Mouse (Mus musculus) testis, postnatal 14 days (tissue): ENCODE results near the gene Rnf215.
A peak's percentile ranks its signal among the peaks of the same experiment; 100 is the strongest.
"Not testable (repeated sequence)": the region's sequence is repeated elsewhere in the genome, so short reads cannot be mapped to it uniquely, and the experiment has no call there.

Source experiments
- DNase-seq: peaks from one replicate; pipeline ENCODE4 v3.0.0; 2021; ENCODE audit warnings: low spot score

Gene Rnf215

DNA sequence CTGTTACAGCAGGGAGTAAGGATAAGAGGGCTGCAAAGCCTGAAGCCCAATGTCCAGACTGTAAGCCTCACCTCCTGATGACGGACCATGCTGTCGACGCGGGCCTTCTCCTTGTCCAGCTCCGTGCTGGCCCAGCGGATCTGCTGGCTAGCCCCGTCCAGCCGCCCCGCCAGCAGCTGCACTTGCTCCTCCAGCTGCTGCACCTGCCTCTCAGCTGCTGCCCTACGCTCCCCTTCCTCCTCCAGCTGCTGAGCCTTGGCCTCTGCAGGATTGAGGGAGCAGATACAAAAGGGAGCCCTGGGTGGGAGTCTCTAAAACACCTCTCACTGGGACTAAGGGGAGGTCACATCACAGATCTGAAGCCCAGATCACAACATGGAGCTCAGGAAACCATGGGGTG, 12.1 kb downstream of the Rnf215 start:
- DNase-seq = no peak

DNA sequence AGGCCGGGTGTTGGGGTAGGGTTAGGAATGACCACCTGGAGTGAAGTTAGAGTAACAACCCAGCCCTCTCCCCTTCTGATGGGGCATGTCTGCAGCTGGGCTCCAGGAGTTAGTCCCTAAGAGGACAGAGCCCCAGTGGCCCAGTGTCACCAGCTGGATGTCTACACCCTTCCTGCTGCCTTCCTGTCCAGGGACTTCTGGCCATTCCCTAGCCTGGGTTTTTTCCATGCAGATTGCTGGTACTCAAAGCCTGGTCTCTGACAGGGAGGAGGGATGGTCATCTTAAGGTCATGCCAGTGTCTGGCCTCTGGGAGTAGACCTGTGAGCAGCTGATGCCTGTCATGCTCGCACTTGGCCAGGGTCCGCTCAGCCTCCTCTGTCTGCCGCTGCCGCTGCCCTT, 13.1 kb downstream of the Rnf215 start:
- DNase-seq = no peak

DNA sequence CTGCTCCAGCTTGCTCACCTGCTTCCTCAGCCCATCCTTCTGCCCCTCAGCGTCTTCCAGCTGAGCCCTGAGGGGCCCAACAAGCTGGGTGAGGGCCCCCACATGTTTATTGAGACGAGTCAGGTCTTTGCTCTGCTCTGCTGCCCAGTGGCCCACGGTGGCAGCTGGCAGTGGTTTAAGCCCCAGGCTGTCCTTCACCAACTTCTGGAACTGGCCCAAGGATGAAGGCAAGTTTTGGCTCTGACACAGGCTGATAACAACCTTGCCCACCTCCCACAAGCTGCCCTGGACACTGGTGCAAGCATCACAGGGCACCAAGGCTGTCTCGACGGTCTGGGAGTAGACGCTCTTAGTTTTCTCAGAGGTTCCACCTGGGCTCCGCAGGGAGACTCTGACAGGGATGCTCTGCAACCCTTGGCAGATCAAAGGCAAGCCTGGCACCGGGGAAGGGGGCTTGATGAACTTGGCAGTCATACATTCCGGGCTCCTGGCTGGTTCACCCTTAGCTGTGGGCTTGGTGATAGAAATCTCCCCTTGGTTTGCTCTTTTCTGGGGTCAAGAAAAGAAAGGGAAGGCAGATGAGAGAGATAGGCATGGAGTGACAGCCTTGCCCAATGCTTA, 13.6 kb downstream of the Rnf215 start:
- DNase-seq = no peak

DNA sequence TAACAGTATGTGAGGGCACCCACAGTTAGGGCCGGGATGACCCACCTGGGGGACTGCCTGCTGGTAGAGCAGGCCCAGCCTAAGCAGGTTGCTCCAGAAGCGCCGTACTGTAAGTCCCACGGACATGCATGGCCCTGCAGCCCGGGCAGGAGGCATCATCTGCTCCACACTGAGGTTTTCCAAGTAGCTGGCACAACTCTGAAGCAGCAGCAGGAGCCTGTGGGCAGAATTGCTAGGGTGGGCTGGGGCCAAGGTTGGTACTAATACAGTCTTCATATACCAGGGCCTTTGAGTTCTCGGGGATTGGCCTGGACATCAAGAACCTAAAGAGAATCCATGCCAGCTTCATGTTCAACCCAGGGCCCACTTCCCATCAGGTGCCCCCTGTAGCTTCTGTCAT, 14.9 kb downstream of the Rnf215 start:
- no peak for DNase-seq

DNA sequence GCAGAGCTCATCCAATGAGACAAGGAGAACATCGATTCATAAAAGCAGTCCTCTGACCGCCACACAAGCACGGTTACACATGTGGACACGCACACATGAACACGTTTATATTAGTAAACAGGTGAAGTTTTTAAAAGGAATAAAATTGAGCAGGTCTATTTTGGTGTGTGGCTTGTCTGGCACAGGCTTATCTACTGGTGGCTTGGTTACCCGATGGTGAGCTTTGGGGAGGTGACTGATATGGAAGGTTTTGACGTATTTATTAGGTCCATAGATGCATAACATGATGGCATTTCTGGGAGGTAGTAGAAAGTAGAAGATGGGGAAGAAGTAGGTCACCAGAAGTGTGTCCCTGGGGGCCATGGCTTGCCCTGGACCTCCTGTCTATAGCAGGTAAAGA, 18.7 kb downstream of the Rnf215 start:
- no peak for DNase-seq

DNA sequence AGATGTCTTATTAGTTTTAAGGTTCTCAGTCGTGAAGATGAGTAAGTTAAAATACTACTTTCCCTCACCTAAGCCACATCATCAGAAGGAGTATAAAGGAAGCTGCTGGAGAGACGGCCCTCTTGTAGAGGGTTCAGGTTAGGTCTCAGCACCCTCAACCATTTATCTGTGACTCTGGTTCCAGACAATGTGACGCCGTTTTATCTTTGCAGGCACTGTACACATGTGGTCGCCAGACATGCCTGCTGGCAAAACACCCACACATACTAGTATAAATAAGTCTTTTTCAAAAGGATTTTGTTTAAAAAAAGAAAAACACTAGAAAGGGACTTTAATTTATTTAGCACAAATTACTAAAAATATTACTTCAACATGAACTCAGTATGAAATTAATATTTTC, 20.6 kb downstream of the Rnf215 start:
- no peak for DNase-seq

DNA sequence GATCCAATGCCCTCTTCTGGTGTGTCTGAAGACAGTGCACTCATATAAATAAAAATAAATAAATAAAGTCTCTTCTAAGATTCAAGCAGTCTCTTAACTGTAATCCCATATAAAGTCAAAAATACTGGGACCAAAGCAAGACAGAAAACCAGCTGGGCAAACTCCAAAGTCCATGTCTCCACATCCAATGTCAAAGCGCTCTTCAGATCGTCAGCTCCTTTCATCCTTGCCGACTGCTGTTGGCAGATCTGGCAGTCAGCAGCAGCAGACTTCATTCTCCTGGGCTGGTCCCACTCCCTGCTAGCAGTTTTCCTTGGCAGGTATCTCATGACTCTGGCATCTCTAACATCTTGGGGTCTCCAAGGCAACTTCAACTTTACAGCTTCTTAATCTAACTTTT, 23.7 kb downstream of the Rnf215 start:
- no peak for DNase-seq

DNA sequence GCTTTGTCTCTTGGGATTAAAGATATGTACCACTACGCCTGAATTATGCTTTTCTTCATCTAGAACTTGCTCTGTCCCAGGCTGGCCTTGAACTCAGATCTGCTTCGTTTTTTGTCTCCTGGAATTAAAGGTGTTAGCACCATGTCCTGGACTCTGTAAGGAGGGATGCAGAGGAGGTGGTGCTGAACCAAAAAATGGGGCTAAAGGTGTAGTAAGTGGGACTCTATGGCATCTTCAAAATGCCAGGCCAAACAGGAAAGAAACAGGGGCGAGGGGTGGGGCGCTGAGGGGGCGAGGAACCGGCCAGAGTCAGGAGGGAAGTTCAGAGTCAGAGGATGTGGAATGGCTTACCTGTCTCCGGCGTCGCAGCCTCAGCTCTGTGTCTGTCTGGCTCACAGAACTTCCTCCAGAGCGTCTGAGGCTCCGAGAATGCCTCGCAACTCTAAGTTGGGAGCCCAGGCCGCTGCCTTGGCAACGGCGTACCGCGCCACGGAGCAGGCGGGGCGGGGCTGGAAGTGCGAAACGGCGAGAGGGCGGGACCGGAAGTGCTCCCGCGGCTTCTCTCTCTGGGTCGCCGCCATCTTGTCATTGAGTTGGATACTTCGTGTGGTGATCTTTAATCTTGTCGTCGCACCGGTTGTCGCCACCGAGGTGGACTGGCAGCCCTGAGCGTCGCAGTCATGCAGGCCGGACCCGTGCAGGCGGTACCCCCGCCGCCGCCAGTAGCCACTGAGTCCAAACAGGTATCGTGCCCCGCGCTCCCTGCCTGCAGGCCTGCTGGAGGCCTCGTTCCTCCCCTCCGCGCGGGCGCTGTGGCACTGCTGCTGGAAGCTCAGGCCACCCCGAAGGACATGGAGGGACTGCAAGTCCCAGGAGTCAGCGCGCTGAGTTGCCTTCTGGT, 25.1 kb downstream of the Rnf215 start, which contains the start of the genes Ccdc157 and Sf3a1:
Ccdc157 (minus strand) TSS at position 486 of the 901 bp plus-strand sequence.
Sf3a1 (plus strand) TSS at position 543 of the 901 bp plus-strand sequence.
- peak; percentile 94 for DNase-seq

DNA sequence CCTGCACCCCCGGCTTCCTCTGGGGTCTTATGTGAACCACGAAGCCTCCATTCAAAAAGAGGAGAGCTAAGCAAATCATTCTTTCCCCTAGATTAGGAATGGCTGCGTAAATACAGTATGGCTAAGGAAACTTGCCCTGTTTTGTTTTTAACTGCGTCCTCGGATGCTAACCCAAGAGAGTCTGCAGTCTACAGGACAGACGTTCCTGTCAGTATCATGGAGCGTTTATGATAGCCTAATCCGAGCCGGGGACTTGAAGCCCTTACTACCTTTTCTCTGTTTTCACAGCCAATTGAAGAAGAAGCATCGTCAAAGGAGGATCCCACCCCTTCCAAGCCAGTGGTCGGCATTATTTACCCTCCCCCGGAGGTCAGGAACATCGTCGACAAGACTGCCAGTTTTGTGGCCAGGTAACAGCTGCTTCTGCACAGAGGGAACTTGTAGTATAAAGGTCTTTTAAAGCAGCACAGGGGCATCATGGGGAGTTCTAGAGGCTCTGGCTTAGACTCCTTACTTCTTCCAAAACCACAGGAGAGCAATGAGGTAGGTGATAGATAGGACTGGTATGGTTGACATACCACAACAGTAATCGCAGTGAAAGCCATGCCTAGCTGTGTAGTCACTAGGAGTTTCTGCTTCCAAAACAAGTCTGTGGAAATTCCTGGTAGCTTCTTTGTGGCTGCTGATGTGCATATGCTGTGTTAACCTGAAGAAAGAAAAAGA, 25.9 kb downstream of the Rnf215 start:
- DNase-seq = no peak

DNA sequence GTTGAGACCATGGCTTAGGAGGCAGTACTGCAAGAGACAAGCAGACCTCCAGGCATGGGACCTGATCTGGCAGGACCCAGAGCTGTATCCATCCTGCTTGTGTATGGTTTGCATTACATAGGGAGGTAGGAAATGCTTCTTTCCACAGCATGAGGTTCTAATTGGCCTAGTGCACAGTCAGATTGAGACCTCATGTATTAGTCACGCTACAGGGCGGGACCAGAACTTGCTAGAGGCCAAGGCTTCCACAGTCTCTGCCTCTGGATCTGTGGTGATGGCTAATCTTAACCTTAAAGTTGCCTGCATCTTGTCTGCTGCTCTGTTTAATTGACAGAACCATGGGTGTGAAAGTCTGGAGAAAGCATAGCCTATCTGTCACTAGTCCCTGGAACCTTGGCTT, 29.7 kb downstream of the Rnf215 start:
- DNase-seq = no peak

DNA sequence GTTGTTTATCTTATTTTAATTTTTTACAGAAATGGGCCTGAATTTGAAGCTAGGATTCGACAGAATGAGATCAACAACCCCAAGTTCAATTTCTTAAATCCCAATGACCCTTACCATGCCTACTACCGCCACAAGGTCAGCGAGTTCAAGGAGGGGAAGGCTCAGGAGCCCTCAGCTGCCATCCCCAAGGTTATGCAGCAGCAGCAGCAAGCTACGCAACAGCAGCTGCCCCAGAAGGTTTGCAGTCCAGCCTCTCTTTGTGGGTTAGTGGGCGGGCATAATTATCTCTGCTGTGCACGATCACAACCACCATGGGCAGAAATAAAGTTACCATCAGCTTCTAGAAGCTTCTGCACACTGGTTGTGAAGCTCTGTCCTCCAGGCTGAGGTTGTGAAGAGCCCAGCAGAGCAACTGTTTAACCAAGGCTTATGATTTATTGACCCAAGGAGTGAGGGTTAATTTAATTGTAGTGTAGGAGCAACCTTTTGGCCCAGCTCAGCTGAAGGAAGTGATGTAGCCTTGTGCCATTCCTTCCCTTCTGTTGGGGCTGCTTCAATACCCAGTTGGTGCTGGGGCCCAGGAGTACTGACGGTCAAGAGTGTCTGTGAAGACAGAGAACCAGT, 31.6 kb downstream of the Rnf215 start:
- DNase-seq = no peak

DNA sequence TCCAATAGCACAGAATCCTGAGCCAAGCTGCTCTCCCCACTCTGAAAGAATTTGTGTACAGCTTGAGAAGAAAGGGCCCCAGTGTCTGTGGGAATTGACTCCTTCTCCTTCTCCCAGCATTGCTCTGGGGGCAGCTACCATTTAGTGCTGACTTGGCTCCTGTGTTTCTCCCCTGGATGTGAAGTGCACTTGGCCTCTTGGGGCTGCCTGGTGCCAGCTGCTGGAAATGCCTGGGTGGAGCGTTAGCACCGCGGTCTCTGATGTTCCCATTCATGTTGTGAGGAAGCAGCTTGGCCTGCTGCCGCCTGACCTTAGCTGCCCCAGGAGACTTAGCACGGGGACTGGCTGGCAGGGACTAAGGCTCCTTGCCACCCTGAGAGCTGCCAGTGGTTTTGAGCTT, 39.6 kb downstream of the Rnf215 start:
- DNase-seq = no peak

DNA sequence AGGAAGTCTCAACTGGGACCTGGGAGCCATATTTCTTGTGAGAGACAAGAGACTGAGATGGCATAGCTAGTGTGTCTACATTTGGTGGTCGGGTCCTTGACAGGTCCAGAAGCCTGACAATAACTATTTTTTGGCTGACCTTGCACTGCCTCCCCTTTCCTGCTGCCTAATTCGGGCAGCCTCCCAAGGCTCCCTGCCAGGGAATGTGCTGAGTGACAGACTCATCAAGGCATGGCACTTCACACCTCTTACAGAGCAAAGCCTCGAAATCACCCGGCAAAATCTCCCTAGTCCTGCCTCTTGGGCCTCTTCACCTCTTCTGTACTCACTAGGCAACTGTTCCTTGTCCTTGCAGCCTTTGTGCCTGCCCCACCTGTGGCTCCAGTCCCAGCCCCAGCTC, 42.7 kb downstream of the Rnf215 start:
- DNase-seq = no peak

DNA sequence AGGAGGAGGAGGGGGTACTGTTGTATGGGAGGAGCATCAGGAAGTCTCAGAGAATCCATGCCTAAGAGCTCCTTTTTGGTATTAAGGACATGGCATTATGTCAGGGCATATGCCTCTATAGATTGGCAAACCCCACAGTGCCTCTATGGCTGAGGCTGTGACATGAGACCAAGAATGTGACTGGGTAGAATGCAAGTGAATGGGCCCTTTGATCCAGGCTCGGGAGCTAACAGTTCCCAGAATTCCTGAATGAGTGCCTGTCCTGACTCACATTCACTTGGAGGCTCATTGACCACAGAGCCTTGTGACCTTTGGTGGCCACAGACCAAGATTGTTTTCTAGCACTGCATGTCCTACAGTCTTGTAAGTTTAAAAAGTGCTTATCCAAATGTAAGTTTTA, 47.1 kb downstream of the Rnf215 start:
- DNase-seq = no peak

DNA sequence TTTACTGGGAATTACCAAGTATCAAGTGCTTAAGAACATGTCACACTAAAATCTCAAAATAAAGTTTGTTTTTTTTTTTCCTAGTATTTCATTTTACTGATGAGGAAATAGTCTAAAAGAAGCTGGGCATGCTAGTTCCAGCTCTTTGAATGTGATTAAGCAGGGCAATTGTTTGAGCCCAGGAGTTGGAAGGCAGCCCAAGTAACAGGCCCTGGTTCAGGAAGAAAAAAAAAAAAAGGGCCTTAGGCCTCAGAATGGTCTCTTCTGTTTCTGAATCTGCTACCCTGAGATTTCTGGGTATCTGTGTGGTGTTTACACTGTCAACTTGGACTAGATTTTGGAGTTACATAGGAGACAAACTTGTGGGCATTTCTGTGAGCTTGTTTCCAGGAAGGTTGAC, 48.5 kb downstream of the Rnf215 start:
- DNase-seq = no peak

DNA sequence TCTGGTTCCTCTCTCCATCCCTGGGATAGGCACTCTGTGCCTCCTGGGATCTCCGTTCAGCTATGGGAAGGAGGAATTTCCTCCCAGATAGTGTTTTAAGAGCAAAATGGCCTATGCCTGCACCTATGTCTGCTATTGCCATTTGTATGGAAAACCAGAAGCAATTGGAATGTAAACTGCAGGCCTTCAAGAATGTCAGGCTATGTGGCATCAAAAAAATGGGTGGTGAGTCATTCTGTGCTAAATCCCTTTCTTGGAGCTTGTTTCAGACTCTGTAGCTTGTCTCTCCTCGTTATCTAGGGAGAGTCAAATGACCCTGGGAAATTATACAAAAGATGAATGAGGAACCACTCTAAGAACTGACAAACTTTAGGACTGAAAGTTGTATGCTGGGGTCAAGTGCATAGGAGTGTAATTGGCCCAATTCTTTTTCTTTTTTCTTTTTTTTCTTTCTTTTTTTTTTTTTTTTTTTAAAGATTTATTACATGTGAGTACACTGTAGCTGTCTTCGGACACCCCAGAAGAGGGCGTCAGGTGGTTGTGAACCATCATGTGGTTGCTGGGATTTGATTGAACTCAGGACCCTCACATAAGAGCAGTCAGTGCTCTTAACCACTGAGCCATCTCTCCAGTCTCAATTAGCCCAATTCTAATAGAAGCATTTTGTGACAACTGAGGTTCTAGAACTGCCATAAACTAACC, 49.4 kb downstream of the Rnf215 start:
- DNase-seq = no peak

DNA sequence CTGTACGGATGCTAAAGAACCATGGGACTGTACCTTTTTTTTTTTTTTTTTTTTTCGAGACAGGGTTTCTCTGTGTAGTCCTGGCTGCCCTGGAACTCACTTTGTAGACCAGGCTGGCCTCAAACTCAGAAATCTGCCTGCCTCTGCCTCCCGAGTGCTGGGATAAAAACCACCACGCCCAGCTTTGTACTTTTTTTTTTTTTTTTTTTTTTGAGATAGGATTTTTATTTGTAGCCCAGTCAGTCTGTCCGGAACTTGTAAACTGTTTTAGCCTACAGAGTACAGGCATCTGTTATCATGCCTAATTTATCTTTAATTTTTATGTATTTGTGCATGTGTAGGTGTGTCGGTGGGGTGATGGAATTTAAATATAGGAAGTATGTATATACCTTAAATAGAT, 50.5 kb downstream of the Rnf215 start:
- not testable (repeated sequence) for DNase-seq

DNA sequence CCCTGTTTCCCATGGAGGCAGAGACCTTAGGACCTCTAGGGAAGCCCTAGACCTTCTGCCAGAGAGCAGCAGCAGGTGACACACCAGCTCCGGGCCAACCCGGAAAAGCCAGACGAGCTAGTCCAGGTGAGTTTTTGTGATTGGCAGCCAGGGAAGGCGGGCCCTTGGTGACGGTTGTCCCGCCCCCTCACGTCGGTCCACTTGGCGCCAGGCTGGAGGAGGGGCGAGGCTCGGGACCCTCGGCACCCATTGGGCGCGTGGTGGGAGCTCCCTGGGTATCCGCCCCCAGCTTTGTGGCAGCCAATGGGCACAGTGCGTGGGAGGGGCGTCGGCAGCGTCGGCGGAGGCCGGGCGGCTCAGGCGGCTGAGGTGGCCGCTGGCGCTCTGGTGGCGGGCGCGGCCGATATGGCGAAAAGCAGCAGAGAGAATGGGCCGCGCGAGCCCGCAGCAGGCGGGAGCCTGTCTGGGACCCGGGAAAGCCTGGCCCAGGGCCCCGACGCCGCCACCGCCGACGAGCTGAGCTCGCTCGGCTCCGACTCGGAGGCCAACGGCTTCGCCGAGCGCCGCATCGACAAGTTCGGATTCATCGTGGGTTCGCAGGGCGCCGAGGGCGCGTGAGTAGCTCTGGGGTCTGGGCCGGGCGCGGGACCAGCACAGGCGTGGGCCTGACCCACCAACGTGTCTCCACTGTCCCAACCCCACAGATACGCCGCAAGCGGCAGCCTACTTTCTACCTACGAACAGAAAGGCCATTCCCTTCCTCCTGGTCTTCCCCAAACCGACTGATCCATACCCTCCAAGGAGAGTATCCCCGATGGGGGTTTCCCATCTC, 51.7 kb downstream of the Rnf215 start, which contains the start of gene Tbc1d10a:
Tbc1d10a (plus strand) TSS at position 304 of the 832 bp plus-strand sequence.
- peak; percentile 99 for DNase-seq

DNA sequence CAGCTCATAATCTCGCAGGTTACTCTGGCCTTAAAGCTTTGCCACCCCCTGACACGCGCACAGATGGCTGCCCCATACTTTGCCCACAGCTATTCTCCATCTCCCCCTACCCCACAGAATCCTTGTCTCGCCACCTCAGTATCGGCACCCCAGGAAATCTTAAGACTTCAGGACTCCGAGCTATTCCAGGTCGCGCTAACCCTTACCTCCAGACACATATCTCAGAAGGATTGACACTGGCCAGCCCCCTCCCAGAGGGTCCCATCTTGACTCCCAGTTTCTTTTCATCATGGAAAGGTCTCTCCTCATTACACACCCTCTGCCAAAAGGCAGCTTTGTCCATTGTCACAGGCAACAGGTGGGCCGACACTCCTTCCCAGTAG, 52.3 kb downstream of the Rnf215 start:
- no peak for DNase-seq

DNA sequence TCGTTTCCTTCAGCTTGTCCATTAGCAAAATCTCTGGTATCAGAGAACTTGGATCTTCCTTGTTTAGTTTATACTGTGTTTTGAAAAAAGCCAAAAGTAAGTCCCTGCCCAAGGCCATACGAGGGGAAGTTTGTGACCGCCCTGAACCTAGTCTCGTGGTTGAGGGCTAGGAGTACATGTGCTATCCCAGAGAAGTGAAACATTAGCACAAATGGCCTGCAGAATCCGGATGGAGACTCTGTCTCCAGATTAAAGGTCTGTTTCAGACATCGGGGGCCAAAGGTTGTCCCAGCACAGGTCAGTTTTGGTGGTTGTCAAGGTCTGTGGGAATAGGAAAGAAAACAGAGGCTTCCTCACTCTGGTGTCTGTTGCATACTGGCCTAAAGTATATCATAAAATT, 54.2 kb downstream of the Rnf215 start:
- DNase-seq = no peak

DNA sequence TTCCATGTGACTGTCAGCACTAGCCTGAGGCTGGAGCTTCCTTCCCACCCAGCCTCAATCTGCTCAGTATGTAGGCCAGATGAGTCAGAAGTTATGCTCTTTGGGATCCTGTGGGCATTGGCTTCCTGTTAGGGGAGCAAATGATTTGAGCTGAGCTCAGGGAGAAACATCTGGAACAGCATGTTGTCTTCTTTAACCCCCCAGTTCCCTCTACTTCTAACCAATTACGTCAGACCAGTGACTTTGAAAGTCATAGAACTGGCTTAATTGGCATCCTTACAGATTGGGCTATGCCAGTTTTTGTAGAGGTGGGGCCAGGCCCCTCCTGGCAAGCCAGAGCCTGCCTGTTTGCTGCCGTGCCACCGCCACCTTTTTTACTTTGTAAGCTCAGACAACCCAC, 55.7 kb downstream of the Rnf215 start:
- DNase-seq = no peak
